Mouse (Mus musculus): ENCODE data around the gene Vldlr. TPM values are rescaled to one million over a fixed set of nuclear protein-coding genes. Genes with fewer than 3 reads are reported as not detected.

Gene Vldlr
- polyA plus RNA-seq, 1 experiment from 2014 or later: 18.5 TPM

DNA sequence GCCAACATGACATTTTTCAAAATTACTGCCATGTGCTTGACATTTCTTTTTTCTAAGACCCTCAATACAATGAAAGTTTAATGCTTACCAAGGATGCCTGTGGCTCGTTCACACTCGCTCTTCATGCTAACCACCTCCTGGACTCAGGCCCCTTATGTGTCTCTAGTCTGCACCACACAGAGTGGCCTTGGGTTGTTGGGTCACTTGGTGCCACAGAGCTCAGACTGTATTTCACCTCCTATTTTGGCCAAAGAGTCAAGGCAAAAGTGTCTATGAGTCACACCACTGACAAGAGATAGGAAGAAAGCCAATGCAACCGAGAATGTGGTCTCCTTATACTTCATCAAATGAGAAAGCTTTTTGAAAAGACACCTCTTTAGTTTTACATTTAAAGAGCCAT, 45.9 kb downstream of the Vldlr start:
- Histone ChIP-seq H3K27ac (ENCODE audit: low read depth) (no peak overlapping the region), H3K4me1 (ENCODE audit: insufficient read depth) (no peaks in the 10 kb centered on the region), H3K9me3 (ENCODE audit: low read depth, low read length) (no peaks in the 10 kb centered on the region), H3K4me2 (no peak overlapping the region), H3K9ac (no peak overlapping the region), H3K27me3 (ENCODE audit: insufficient read depth, low read length) (no peaks in the 10 kb centered on the region), H3K4me3 (ENCODE audit: low read depth, low read length) (no peak overlapping the region), H3K36me3 (ENCODE audit: insufficient read depth) (no peaks in the 10 kb centered on the region)
- no peak for TF ChIP-seq CTCF (IDR thresholded peaks at IDR 0.05; ENCODE audit: low read depth)
- ATAC-seq (ENCODE audit: insufficient read depth) (no peak), DNase-seq (no peak)
- WGBS: 72% methylated on average over 3 of the region's 3 CpGs

DNA sequence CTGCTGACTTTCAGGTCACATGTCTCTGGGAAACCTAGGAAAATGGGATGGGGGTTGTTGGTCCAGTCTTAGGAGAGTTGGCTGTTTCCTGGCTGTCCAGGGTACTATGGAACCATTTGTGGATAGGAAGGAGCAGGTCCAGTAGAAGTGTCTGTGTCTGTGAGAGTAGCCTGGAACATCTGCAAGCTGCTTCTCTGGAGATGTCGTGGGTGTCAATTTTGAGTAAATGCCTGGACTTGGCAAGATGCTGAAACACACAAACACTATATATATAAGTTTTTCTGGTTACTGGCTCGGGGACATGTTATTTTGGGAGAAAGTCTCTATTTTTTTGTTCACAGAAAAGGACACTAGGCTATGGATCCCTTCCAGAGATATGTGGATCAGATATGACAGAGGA, 57.1 kb downstream of the Vldlr start:
- H3K4me2 ChIP-seq: no peak overlapping the region
- no peaks in the 10 kb centered on the region for H3K36me3 ChIP-seq (ENCODE audit: insufficient read depth)
- H3K4me1 ChIP-seq (ENCODE audit: insufficient read depth): no peaks in the 10 kb centered on the region
- WGBS: 56% methylated on average over 2 of the region's 2 CpGs
- no peaks in the 10 kb centered on the region for H3K9me3 ChIP-seq (ENCODE audit: low read depth, low read length)
- TF ChIP-seq CTCF (IDR thresholded peaks at IDR 0.05; ENCODE audit: low read depth): no peak
- no peak for DNase-seq
- H3K9ac ChIP-seq: no peak overlapping the region
- no peak overlapping the region for H3K27ac ChIP-seq (ENCODE audit: low read depth)
- no peak overlapping the region for H3K4me3 ChIP-seq (ENCODE audit: low read depth, low read length)
- ATAC-seq (ENCODE audit: insufficient read depth): no peak
- H3K27me3 ChIP-seq (ENCODE audit: insufficient read depth, low read length): no peaks in the 10 kb centered on the region

DNA sequence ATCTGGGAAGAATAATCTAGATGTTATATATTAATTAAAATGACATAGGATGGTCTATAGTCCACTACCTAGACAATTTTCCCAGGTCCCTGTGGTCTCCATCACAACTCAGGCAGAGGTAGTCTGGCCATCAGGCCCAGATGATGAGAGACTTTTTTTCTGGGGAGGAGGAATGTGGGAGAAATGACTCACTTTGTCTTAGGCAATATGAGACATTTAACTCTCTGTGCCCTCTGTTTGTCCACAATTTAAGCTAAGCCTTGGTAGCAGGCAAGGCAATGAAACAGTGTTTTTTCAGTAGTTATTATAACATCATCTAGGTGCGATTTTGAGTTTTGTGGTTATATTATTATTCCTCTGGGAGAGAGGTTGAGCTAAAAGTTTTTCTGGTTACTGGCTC, 58.1 kb downstream of the Vldlr start:
- no peak for ATAC-seq (ENCODE audit: insufficient read depth)
- Histone ChIP-seq H3K9ac (no peak overlapping the region), H3K9me3 (ENCODE audit: low read depth, low read length) (no peaks in the 10 kb centered on the region), H3K27ac (ENCODE audit: low read depth) (no peak overlapping the region), H3K27me3 (ENCODE audit: insufficient read depth, low read length) (no peaks in the 10 kb centered on the region), H3K4me2 (no peak overlapping the region), H3K36me3 (ENCODE audit: insufficient read depth) (no peaks in the 10 kb centered on the region), H3K4me3 (ENCODE audit: low read depth, low read length) (no peak overlapping the region), H3K4me1 (ENCODE audit: insufficient read depth) (no peaks in the 10 kb centered on the region)
- no peak for DNase-seq
- 87% methylated on average over 1 of the region's 1 CpGs for whole genome bisulfite sequencing
- TF ChIP-seq CTCF (IDR thresholded peaks at IDR 0.05; ENCODE audit: low read depth): no peak

DNA sequence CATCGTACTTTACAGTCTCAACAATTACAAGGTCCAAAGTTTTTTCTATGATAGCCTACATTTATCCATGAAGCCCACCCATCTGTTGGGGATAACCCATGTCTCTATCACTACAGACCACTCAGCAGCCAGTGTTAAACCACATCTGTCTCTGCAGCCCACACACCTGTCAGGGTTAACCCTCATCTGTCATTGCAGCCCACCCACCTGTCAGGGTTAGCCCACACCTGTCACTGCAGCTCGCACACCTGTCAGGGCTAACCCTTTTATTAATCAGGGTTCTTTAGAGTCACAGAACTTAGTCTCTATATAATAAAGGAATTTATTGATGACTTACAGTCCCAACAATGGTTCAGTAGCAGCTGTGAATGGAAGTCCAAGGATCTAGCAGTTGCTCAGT, 62.9 kb downstream of the Vldlr start:
- Histone ChIP-seq H3K4me3 (ENCODE audit: low read depth, low read length) (no peak overlapping the region), H3K27me3 (ENCODE audit: insufficient read depth, low read length) (no peaks in the 10 kb centered on the region), H3K9ac (no peak overlapping the region), H3K27ac (ENCODE audit: low read depth) (no peak overlapping the region), H3K9me3 (ENCODE audit: low read depth, low read length) (no peaks in the 10 kb centered on the region), H3K36me3 (ENCODE audit: insufficient read depth) (no peaks in the 10 kb centered on the region), H3K4me2 (no peak overlapping the region), H3K4me1 (ENCODE audit: insufficient read depth) (no peaks in the 10 kb centered on the region)
- DNase-seq (no peak), ATAC-seq (ENCODE audit: insufficient read depth) (no peak)
- 83% methylated on average over 2 of the region's 2 CpGs for WGBS
- TF ChIP-seq CTCF (IDR thresholded peaks at IDR 0.05; ENCODE audit: low read depth): no peak

Other genes starting within 250 kb of the Vldlr start
- not detected in 2 replicates for gene Kcnv2, start 106.1 kb downstream of the Vldlr start, polyA plus RNA-seq (2014; fragmentation: Nextera tagmentation; extraction: Ambion mirVana)
- gene Pum3, start 213.3 kb downstream of the Vldlr start, polyA plus RNA-seq (2014; fragmentation: Nextera tagmentation; extraction: Ambion mirVana): 83.2 and 87.0 TPM in 2 replicates

Data from lung, embryonic 14.5 days (tissue).